Mouse (Mus musculus): ENCODE measurements around the gene Ifnar1. TPM values are rescaled to one million over a fixed set of nuclear protein-coding genes. Genes with fewer than 3 reads are reported as not detected.

The Ifnar1 gene
- total and polyA plus RNA-seq, 3 experiments, result 12.5 to 24.0 (median 23.6) TPM

DNA sequence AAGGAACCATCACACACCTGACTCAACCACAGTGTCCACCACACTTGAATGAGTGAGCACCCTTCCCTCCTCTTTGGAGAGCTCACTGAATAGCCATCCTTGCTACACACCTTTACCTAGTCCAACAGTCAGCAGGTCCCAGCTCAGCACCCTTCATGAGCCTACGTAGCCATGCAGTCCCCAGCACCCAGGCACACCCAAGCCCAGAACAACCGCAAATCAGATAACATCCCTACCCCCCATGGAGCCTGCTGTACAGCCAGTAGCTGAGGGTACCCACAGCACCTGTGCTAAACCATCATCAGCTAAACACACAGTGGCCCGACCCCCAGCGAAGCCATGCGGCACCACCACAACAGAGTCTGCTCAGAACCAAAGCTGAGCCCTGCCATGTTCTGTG is 37.0 kb upstream of the Ifnar1 start:
- no peaks in the 10 kb centered on the region for H3K27me3 ChIP-seq (ENCODE audit: control insufficient read depth, insufficient read depth, low read length)
- no peak for DNase-seq
- intact Hi-C loops (cut with DNase I), result loop anchor here (10.0 kb wide), 1 partner anchor 373 kb away; no protein-coding TSS in a partner anchor
- no peaks in the 10 kb centered on the region for H3K79me2 ChIP-seq (replicated peaks; ENCODE audit: control insufficient read depth, insufficient read depth, low read length)
- H3K27ac ChIP-seq, result no peak overlapping the region
- peaks cover 13% of the 10 kb centered on the region for H3K4me1 ChIP-seq (ENCODE audit: control insufficient read depth, insufficient read depth, low read length)
- peaks cover 4% of the 10 kb centered on the region for H3K36me3 ChIP-seq (ENCODE audit: control insufficient read depth, insufficient read depth, low read length)
- no peak overlapping the region for H3K9ac ChIP-seq (ENCODE audit: low read depth, low read length)
- TF ChIP-seq CTCF (IDR thresholded peaks at IDR 0.05), result no peak
- no peak for TF ChIP-seq EP300 (IDR thresholded peaks at IDR 0.05; ENCODE audit: insufficient read depth, low read depth, low read length)
- TF ChIP-seq POLR2A (IDR thresholded peaks at IDR 0.05; ENCODE audit: insufficient read depth, low read depth, low read length), result no peak
- WGBS, result 92% methylated on average over 5 of the region's 5 CpGs
- H3K4me3 ChIP-seq, result no peak overlapping the region

DNA sequence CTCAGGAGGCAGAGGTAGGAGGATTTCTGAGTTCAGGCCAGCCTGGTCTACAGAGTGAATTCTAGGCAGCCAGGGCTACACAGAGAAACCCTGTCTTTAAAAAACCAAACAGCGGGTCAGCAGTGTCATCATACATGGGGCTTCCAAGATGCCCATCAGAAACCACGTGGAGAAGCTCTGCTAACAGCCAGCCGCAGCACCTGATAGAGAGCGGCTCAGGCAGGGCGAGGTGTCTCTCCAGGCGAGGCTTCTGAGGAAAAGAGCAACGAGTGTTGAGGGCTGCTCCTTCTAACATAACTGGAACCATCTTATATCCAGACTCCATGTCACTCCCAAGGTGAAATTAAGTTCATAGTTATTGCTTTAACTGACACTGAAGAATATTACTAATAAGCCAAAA is 36.1 kb upstream of the Ifnar1 start:
- Histone ChIP-seq H3K27me3 (ENCODE audit: control insufficient read depth, insufficient read depth, low read length) (no peaks in the 10 kb centered on the region), H3K4me1 (ENCODE audit: control insufficient read depth, insufficient read depth, low read length) (peaks cover 15% of the 10 kb centered on the region), H3K36me3 (ENCODE audit: control insufficient read depth, insufficient read depth, low read length) (peaks cover 5% of the 10 kb centered on the region), H3K79me2 (replicated peaks; ENCODE audit: control insufficient read depth, insufficient read depth, low read length) (no peaks in the 10 kb centered on the region), H3K4me3 (no peak overlapping the region), H3K27ac (no peak overlapping the region), H3K9ac (ENCODE audit: low read depth, low read length) (no peak overlapping the region)
- 87% methylated on average over 7 of the region's 7 CpGs for WGBS
- TF ChIP-seq EP300 (IDR thresholded peaks at IDR 0.05; ENCODE audit: insufficient read depth, low read depth, low read length) (no peak), CTCF (IDR thresholded peaks at IDR 0.05) (no peak), POLR2A (IDR thresholded peaks at IDR 0.05; ENCODE audit: insufficient read depth, low read depth, low read length) (no peak)
- no peak for DNase-seq
- intact Hi-C loops (cut with DNase I), result loop anchor here (10.0 kb wide), 1 partner anchor 374 kb away; no protein-coding TSS in a partner anchor

- Histone ChIP-seq H3K4me1 (ENCODE audit: control insufficient read depth, insufficient read depth, low read length) (peaks cover 15% of the 10 kb centered on the region), H3K27ac (no peak overlapping the region), H3K9ac (ENCODE audit: low read depth, low read length) (no peak overlapping the region), H3K4me3 (no peak overlapping the region), H3K36me3 (ENCODE audit: control insufficient read depth, insufficient read depth, low read length) (peaks cover 5% of the 10 kb centered on the region), H3K79me2 (replicated peaks; ENCODE audit: control insufficient read depth, insufficient read depth, low read length) (no peaks in the 10 kb centered on the region), H3K27me3 (ENCODE audit: control insufficient read depth, insufficient read depth, low read length) (no peaks in the 10 kb centered on the region)
- intact Hi-C loops (cut with DNase I), result no loop called here
- 88% methylated on average over 12 of the region's 12 CpGs for whole genome bisulfite sequencing
- TF ChIP-seq EP300 (IDR thresholded peaks at IDR 0.05; ENCODE audit: insufficient read depth, low read depth, low read length), result no peak
- no peak for TF ChIP-seq CTCF (IDR thresholded peaks at IDR 0.05)
- no peak for TF ChIP-seq POLR2A (IDR thresholded peaks at IDR 0.05; ENCODE audit: insufficient read depth, low read depth, low read length)
- no peak for DNase-seq
Measured at GRCm38 (mm10) chr16:91450137-91451064, 34.6 kb upstream of the Ifnar1 start.

DNA sequence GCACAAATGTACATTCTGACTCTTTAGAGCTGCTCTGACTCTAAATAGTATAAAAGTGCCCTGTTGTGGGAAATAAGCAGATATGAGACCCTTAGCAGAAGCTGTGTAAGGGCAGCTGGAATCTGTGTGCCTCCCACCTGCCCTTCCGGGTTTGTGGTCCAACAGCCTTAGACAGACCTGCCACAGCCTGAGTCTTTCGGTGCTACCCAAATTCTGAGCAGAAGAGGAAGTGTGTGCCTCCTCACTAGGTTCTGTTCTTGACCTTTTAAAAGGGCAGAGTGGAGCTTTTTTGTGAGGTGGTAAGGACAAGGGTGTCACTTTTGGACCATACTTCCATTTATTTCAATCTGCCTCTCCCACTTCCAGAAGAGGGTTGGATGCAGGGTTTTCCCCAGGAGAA is 33.1 kb upstream of the Ifnar1 start:
- H3K36me3 ChIP-seq (ENCODE audit: control insufficient read depth, insufficient read depth, low read length), result peaks cover 5% of the 10 kb centered on the region
- H3K27me3 ChIP-seq (ENCODE audit: control insufficient read depth, insufficient read depth, low read length), result no peaks in the 10 kb centered on the region
- intact Hi-C loops (cut with DNase I), result no loop called here
- peak overlapping the region; percentile 68 for H3K27ac ChIP-seq
- DNase-seq, result no peak
- TF ChIP-seq EP300 (IDR thresholded peaks at IDR 0.05; ENCODE audit: insufficient read depth, low read depth, low read length) (no peak), CTCF (IDR thresholded peaks at IDR 0.05) (no peak), POLR2A (IDR thresholded peaks at IDR 0.05; ENCODE audit: insufficient read depth, low read depth, low read length) (no peak)
- H3K79me2 ChIP-seq (replicated peaks; ENCODE audit: control insufficient read depth, insufficient read depth, low read length), result no peaks in the 10 kb centered on the region
- 55% methylated on average over 2 of the region's 2 CpGs for WGBS
- no peak overlapping the region for H3K9ac ChIP-seq (ENCODE audit: low read depth, low read length)
- peaks cover 15% of the 10 kb centered on the region for H3K4me1 ChIP-seq (ENCODE audit: control insufficient read depth, insufficient read depth, low read length)
- no peak overlapping the region for H3K4me3 ChIP-seq

GRCm38 (mm10) chr16:91452363-91452896 is 32.6 kb upstream of the Ifnar1 start:
- Histone ChIP-seq H3K4me1 (ENCODE audit: control insufficient read depth, insufficient read depth, low read length) (peaks cover 10% of the 10 kb centered on the region), H3K79me2 (replicated peaks; ENCODE audit: control insufficient read depth, insufficient read depth, low read length) (no peaks in the 10 kb centered on the region), H3K36me3 (ENCODE audit: control insufficient read depth, insufficient read depth, low read length) (peaks cover 5% of the 10 kb centered on the region), H3K4me3 (no peak overlapping the region), H3K27me3 (ENCODE audit: control insufficient read depth, insufficient read depth, low read length) (no peaks in the 10 kb centered on the region), H3K9ac (ENCODE audit: low read depth, low read length) (no peak overlapping the region), H3K27ac (peak overlapping the region; percentile 68)
- WGBS, result 14% methylated on average over 6 of the region's 6 CpGs
- DNase-seq, result peak; percentile 34 to 59
- intact Hi-C loops (cut with DNase I), result no loop called here
- TF ChIP-seq POLR2A (IDR thresholded peaks at IDR 0.05; ENCODE audit: insufficient read depth, low read depth, low read length) (no peak), CTCF (IDR thresholded peaks at IDR 0.05) (peak; percentile 56)

- Histone ChIP-seq H3K36me3 (ENCODE audit: control insufficient read depth, insufficient read depth, low read length) (peaks cover 5% of the 10 kb centered on the region), H3K27ac (no peak overlapping the region), H3K79me2 (replicated peaks; ENCODE audit: control insufficient read depth, insufficient read depth, low read length) (no peaks in the 10 kb centered on the region), H3K9ac (ENCODE audit: low read depth, low read length) (no peak overlapping the region), H3K27me3 (ENCODE audit: control insufficient read depth, insufficient read depth, low read length) (no peaks in the 10 kb centered on the region), H3K4me3 (no peak overlapping the region), H3K4me1 (ENCODE audit: control insufficient read depth, insufficient read depth, low read length) (peaks cover 10% of the 10 kb centered on the region)
- intact Hi-C loops (cut with DNase I), result no loop called here
- DNase-seq, result no peak
- 60% methylated on average over 4 of the region's 4 CpGs for WGBS
- no peak for TF ChIP-seq EP300 (IDR thresholded peaks at IDR 0.05; ENCODE audit: insufficient read depth, low read depth, low read length)
- TF ChIP-seq CTCF (IDR thresholded peaks at IDR 0.05), result no peak
- TF ChIP-seq POLR2A (IDR thresholded peaks at IDR 0.05; ENCODE audit: insufficient read depth, low read depth, low read length), result no peak
Measured at GRCm38 (mm10) chr16:91455868-91456267, 29.2 kb upstream of the Ifnar1 start.
